Mouse (Mus musculus) G1E (cell line): ENCODE data around the gene Ddr1. TPM values are rescaled to one million over a fixed set of nuclear protein-coding genes. Genes with fewer than 3 reads are reported as not detected.

Experiments
- ATAC-seq: 2 replicates; pipeline ENCODE4 v1.8.0; 2016; ENCODE audit warnings: mild to moderate bottlenecking; ENCODE audit not compliant: insufficient number of reproducible peaks, poor library complexity, low FRiP score, severe bottlenecking; ENCODE audit errors: extremely low read depth
- DNase-seq: peaks from one replicate; pipeline ENCODE4 v3.0.0; 2012; ENCODE audit warnings: low spot score
- H3K27me3 ChIP-seq: 2 replicates; pipeline ENCODE4 v1.6.1; 2012; ENCODE audit warnings: mild to moderate bottlenecking, low read length, inconsistent platforms; ENCODE audit not compliant: insufficient read depth
- H3K36me3 ChIP-seq: replicated peaks from 2 replicates; pipeline ENCODE3; 2012; ENCODE audit warnings: mild to moderate bottlenecking, inconsistent platforms
- H3K4me1 ChIP-seq: 2 replicates; pipeline ENCODE4 v1.6.1; 2012; ENCODE audit warnings: low read depth, low read length, inconsistent platforms, mixed read lengths; ENCODE audit not compliant: insufficient read depth
- H3K4me3 ChIP-seq: 2 replicates; pipeline ENCODE4 v1.5.1; 2012; ENCODE audit warnings: low read depth, mild to moderate bottlenecking, inconsistent platforms, low read length, moderate library complexity, mixed read lengths
- H3K9me3 ChIP-seq: replicated peaks from 2 replicates; pipeline ENCODE4 v1.6.1; 2012; ENCODE audit warnings: inconsistent platforms
- CTCF ChIP-seq: IDR thresholded peaks from 2 replicates; pipeline ENCODE4 v1.5.1; 2012; ENCODE audit warnings: low read depth, low read length, inconsistent platforms, mixed read lengths
- GATA1 ChIP-seq: IDR thresholded peaks from 2 replicates; pipeline ENCODE4 v1.6.1; 2012; ENCODE audit warnings: borderline replicate concordance, low read length, inconsistent platforms, mixed read lengths
- GATA2 ChIP-seq: IDR thresholded peaks from 2 replicates; pipeline ENCODE4 v1.6.1; 2012; ENCODE audit warnings: low read depth, low read length, inconsistent platforms, borderline replicate concordance
- POLR2AphosphoS5 ChIP-seq: IDR thresholded peaks from 2 replicates; pipeline ENCODE4 v1.6.1; 2012; ENCODE audit warnings: low read depth, low read length, inconsistent platforms; ENCODE audit not compliant: insufficient replicate concordance
- TAL1 ChIP-seq: conservative IDR thresholded peaks from 2 replicates; pipeline ENCODE4 v1.6.1; 2012; ENCODE audit warnings: low read depth, low read length, inconsistent platforms, mixed read lengths
- polyA plus RNA-seq: library from polyadenylated mRNA; stranded (reverse); fragments of >175 nt; gene quantifications from 2 replicates; pipeline ENCODE4 v1.2.3, GENCODE M21; 2012
- total RNA-seq, 2 experiments: library from RNA; stranded (forward) in 1 of 2; stranded (reverse) in 1 of 2; fragments of 200-1000 nt in 1 of 2; fragments of >200 nt in 1 of 2; fragmentation: Nextera tagmentation in 1 of 2; gene quantifications; 2 replicates each; pipeline ENCODE4 v1.2.3; 2014 to 2017

Gene Ddr1
- total and polyA plus RNA-seq, 3 experiments: 0.04 TPM; not detected in 2

DNA sequence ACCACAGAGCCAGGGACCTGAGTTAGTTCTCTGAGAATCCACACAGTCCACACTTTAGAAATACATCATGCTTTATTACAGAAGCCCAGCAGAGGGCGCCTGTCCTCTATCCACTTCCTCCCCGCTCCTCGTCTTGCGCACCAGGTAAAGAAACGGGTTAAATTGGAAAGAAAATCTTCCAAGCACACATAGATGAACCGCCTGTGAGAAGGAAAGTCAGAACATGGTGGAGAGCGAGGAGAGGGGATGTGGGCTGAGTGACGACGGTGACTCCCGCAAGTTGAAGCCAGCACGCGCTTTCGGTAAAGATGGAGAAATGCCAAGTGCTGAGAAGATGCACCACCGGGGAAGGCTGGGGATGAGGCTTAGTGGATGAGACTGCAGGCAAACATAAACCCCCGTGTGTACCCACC lies 68.7 kb downstream of the Ddr1 start:
- no peak for ATAC-seq

GRCm38 (mm10) chr17:35635202-35635601 lies 69.2 kb downstream of the Ddr1 start:
- Histone ChIP-seq H3K4me1 (peaks cover 4% of the 10 kb centered on the region), H3K9me3 (no peaks in the 10 kb centered on the region), H3K36me3 (no peaks in the 10 kb centered on the region), H3K4me3 (no peak overlapping the region), H3K27me3 (peaks cover 9% of the 10 kb centered on the region)
- ATAC-seq: no peak
- TF ChIP-seq POLR2AphosphoS5: no peak
- no peak for TF ChIP-seq TAL1
- TF ChIP-seq GATA1: no peak
- no peak for TF ChIP-seq GATA2
- no peak for TF ChIP-seq CTCF
- no peak for DNase-seq

More for the DNA sequence above, 68.7 kb downstream of the Ddr1 start:
- peak; percentile 30 for DNase-seq
- H3K9me3 ChIP-seq: no peaks in the 10 kb centered on the region
- H3K27me3 ChIP-seq: peaks cover 9% of the 10 kb centered on the region
- H3K4me1 ChIP-seq: peaks cover 4% of the 10 kb centered on the region
- no peaks in the 10 kb centered on the region for H3K36me3 ChIP-seq
- H3K4me3 ChIP-seq: peak overlapping the region; percentile 58; the same call in 1 of the 2 replicates
- peak; percentile 45 for TF ChIP-seq CTCF
- TF ChIP-seq TAL1: no peak

GRCm38 (mm10) chr17:35633992-35634391 lies 70.4 kb downstream of the Ddr1 start:
- Histone ChIP-seq H3K4me3 (no peak overlapping the region), H3K27me3 (peaks cover 9% of the 10 kb centered on the region), H3K9me3 (no peaks in the 10 kb centered on the region), H3K36me3 (no peaks in the 10 kb centered on the region), H3K4me1 (peaks cover 4% of the 10 kb centered on the region)
- TF ChIP-seq GATA2: no peak
- no peak for TF ChIP-seq POLR2AphosphoS5
- TF ChIP-seq GATA1: no peak
- no peak for TF ChIP-seq CTCF
- TF ChIP-seq TAL1: no peak
- ATAC-seq (no peak), DNase-seq (no peak)

Other genes starting within 250 kb of the Ddr1 start
Only the 20 nearest of the 23 such genes appear.
- gene Pou5f1, start 198.6 kb downstream of the Ddr1 start, total RNA-seq (2014; fragmentation: Nextera tagmentation): not detected in 2 replicates
- gene Pou5f1, start 198.6 kb downstream of the Ddr1 start, total RNA-seq (2017): 0.11 TPM in 1 of 2 replicates, not detected in the other
- not detected in 2 replicates for gene Pou5f1, start 198.6 kb downstream of the Ddr1 start, polyA plus RNA-seq
- gene Tcf19, start 187.8 kb downstream of the Ddr1 start, total RNA-seq (2014; fragmentation: Nextera tagmentation): 67.4 and 74.5 TPM in 2 replicates
- 29.8 and 37.2 TPM in 2 replicates for gene Tcf19, start 187.8 kb downstream of the Ddr1 start, total RNA-seq (2017)
- 62.1 and 63.4 TPM in 2 replicates for gene Tcf19, start 187.8 kb downstream of the Ddr1 start, polyA plus RNA-seq
- gene Cchcr1, start 187.5 kb downstream of the Ddr1 start, total RNA-seq (2014; fragmentation: Nextera tagmentation): 13.3 and 14.1 TPM in 2 replicates
- gene Cchcr1, start 187.5 kb downstream of the Ddr1 start, total RNA-seq (2017): 12.3 and 12.5 TPM in 2 replicates
- 18.7 and 19.3 TPM in 2 replicates for gene Cchcr1, start 187.5 kb downstream of the Ddr1 start, polyA plus RNA-seq
- not detected in 2 replicates for gene Psors1c2, start 171.4 kb downstream of the Ddr1 start, total RNA-seq (2014; fragmentation: Nextera tagmentation)
- gene Psors1c2, start 171.4 kb downstream of the Ddr1 start, total RNA-seq (2017): 0.22 TPM in 1 of 2 replicates, not detected in the other
- gene Psors1c2, start 171.4 kb downstream of the Ddr1 start, polyA plus RNA-seq: 1.1 TPM in 2 replicates
- gene Cdsn, start 152.5 kb downstream of the Ddr1 start, total RNA-seq (2014; fragmentation: Nextera tagmentation): not detected in 2 replicates
- gene Cdsn, start 152.5 kb downstream of the Ddr1 start, total RNA-seq (2017): not detected in 2 replicates
- gene Cdsn, start 152.5 kb downstream of the Ddr1 start, polyA plus RNA-seq: not detected in 2 replicates
- gene 2300002M23Rik, start 137.2 kb downstream of the Ddr1 start, total RNA-seq (2014; fragmentation: Nextera tagmentation): not detected in 2 replicates
- gene 2300002M23Rik, start 137.2 kb downstream of the Ddr1 start, total RNA-seq (2017): 0.27 TPM in 1 of 2 replicates, not detected in the other
- not detected in 2 replicates for gene 2300002M23Rik, start 137.2 kb downstream of the Ddr1 start, polyA plus RNA-seq
- not detected in 2 replicates for gene Sfta2, start 103.1 kb downstream of the Ddr1 start, total RNA-seq (2014; fragmentation: Nextera tagmentation)
- gene Sfta2, start 103.1 kb downstream of the Ddr1 start, total RNA-seq (2017): not detected in 2 replicates
- gene Sfta2, start 103.1 kb downstream of the Ddr1 start, polyA plus RNA-seq: not detected in 2 replicates
- gene Gm9573, start 78.0 kb downstream of the Ddr1 start, total RNA-seq (2014; fragmentation: Nextera tagmentation): not detected in 2 replicates
- 0.11 TPM in 1 of 2 replicates, not detected in the other for gene Gm9573, start 78.0 kb downstream of the Ddr1 start, total RNA-seq (2017)
- gene Gm9573, start 78.0 kb downstream of the Ddr1 start, polyA plus RNA-seq: not detected in 2 replicates
- not detected in 2 replicates for gene Mucl3, start 60.9 kb downstream of the Ddr1 start, total RNA-seq (2014; fragmentation: Nextera tagmentation)
- 0.06 and 0.16 TPM in 2 replicates for gene Mucl3, start 60.9 kb downstream of the Ddr1 start, total RNA-seq (2017)
- gene Mucl3, start 60.9 kb downstream of the Ddr1 start, polyA plus RNA-seq: not detected in 2 replicates
- gene Vars2, start 37.0 kb downstream of the Ddr1 start, total RNA-seq (2014; fragmentation: Nextera tagmentation): 23.8 and 24.6 TPM in 2 replicates
- gene Vars2, start 37.0 kb downstream of the Ddr1 start, total RNA-seq (2017): 10.8 and 11.0 TPM in 2 replicates
- gene Vars2, start 37.0 kb downstream of the Ddr1 start, polyA plus RNA-seq: 93.9 and 135 TPM in 2 replicates
- 33.4 and 45.3 TPM in 2 replicates for gene Gtf2h4, start 30.9 kb downstream of the Ddr1 start, total RNA-seq (2014; fragmentation: Nextera tagmentation)
- 22.7 and 29.5 TPM in 2 replicates for gene Gtf2h4, start 30.9 kb downstream of the Ddr1 start, total RNA-seq (2017)
- 26.4 and 27.1 TPM in 2 replicates for gene Gtf2h4, start 30.9 kb downstream of the Ddr1 start, polyA plus RNA-seq
- gene Ier3, start 117.1 kb upstream of the Ddr1 start, total RNA-seq (2014; fragmentation: Nextera tagmentation): 13.7 and 21.4 TPM in 2 replicates
- 49.5 and 61.2 TPM in 2 replicates for gene Ier3, start 117.1 kb upstream of the Ddr1 start, total RNA-seq (2017)
- 33.5 and 39.8 TPM in 2 replicates for gene Ier3, start 117.1 kb upstream of the Ddr1 start, polyA plus RNA-seq
- gene Flot1, start 118.6 kb upstream of the Ddr1 start, total RNA-seq (2014; fragmentation: Nextera tagmentation): 68.5 and 73.7 TPM in 2 replicates
- 93.5 and 97.6 TPM in 2 replicates for gene Flot1, start 118.6 kb upstream of the Ddr1 start, total RNA-seq (2017)
- 65.3 and 84.9 TPM in 2 replicates for gene Flot1, start 118.6 kb upstream of the Ddr1 start, polyA plus RNA-seq
- 677 and 817 TPM in 2 replicates for gene Tubb5, start 133.7 kb upstream of the Ddr1 start, total RNA-seq (2014; fragmentation: Nextera tagmentation)
- gene Tubb5, start 133.7 kb upstream of the Ddr1 start, total RNA-seq (2017): 849 and 1,028 TPM in 2 replicates
- gene Tubb5, start 133.7 kb upstream of the Ddr1 start, polyA plus RNA-seq: 299 and 510 TPM in 2 replicates
- gene Mdc1, start 136.9 kb upstream of the Ddr1 start, total RNA-seq (2014; fragmentation: Nextera tagmentation): 197 and 209 TPM in 2 replicates
- 10.8 and 15.8 TPM in 2 replicates for gene Mdc1, start 136.9 kb upstream of the Ddr1 start, total RNA-seq (2017)
- 18.2 and 29.7 TPM in 2 replicates for gene Mdc1, start 136.9 kb upstream of the Ddr1 start, polyA plus RNA-seq
- 39.9 and 59.9 TPM in 2 replicates for gene Nrm, start 156.7 kb upstream of the Ddr1 start, total RNA-seq (2014; fragmentation: Nextera tagmentation)
- gene Nrm, start 156.7 kb upstream of the Ddr1 start, total RNA-seq (2017): 51.0 and 53.3 TPM in 2 replicates
- gene Nrm, start 156.7 kb upstream of the Ddr1 start, polyA plus RNA-seq: 23.4 and 33.1 TPM in 2 replicates
- gene Ppp1r18, start 161.0 kb upstream of the Ddr1 start, total RNA-seq (2014; fragmentation: Nextera tagmentation): 61.9 and 73.7 TPM in 2 replicates
- gene Ppp1r18, start 161.0 kb upstream of the Ddr1 start, total RNA-seq (2017): 31.1 and 33.1 TPM in 2 replicates
- gene Ppp1r18, start 161.0 kb upstream of the Ddr1 start, polyA plus RNA-seq: 87.9 and 103 TPM in 2 replicates
- 48.8 and 56.3 TPM in 2 replicates for gene Dhx16, start 175.2 kb upstream of the Ddr1 start, total RNA-seq (2014; fragmentation: Nextera tagmentation)
- gene Dhx16, start 175.2 kb upstream of the Ddr1 start, total RNA-seq (2017): 76.8 and 81.1 TPM in 2 replicates
- gene Dhx16, start 175.2 kb upstream of the Ddr1 start, polyA plus RNA-seq: 73.6 and 77.5 TPM in 2 replicates
- gene 2310061I04Rik, start 192.8 kb upstream of the Ddr1 start, total RNA-seq (2014; fragmentation: Nextera tagmentation): 32.7 and 45.0 TPM in 2 replicates
- gene 2310061I04Rik, start 192.8 kb upstream of the Ddr1 start, total RNA-seq (2017): 3.1 and 3.3 TPM in 2 replicates
- 163 and 185 TPM in 2 replicates for gene 2310061I04Rik, start 192.8 kb upstream of the Ddr1 start, polyA plus RNA-seq
- 18.1 and 18.3 TPM in 2 replicates for gene Atat1, start 205.5 kb upstream of the Ddr1 start, total RNA-seq (2014; fragmentation: Nextera tagmentation)
- gene Atat1, start 205.5 kb upstream of the Ddr1 start, total RNA-seq (2017): 7.3 and 10.5 TPM in 2 replicates
- gene Atat1, start 205.5 kb upstream of the Ddr1 start, polyA plus RNA-seq: 16.3 and 17.3 TPM in 2 replicates